Mouse (Mus musculus): ENCODE measurements at regions not wholly inside any gene's neighbourhood (a gene's known extent, or its start where the extent isn't known, plus 50 kb on each side); places are given as distances from the start of the nearest gene placed in this dataset.

- 95% methylated on average over 8 of the region's 8 CpGs for WGBS
These were observed 273.0 kb downstream of the Gm28710 start for GRCm38 (mm10) chr5:17064565-17064964.

GRCm38 (mm10) chr5:17080405-17080804 lies 288.8 kb downstream of the Gm28710 start:
- H3K9me3 ChIP-seq (ENCODE audit: low read length): no peaks in the 10 kb centered on the region
- ATAC-seq (ENCODE audit: low FRiP score): no peak
- no peak overlapping the region for H3K9ac ChIP-seq (replicated peaks; ENCODE audit: low read length, poor library complexity, severe bottlenecking)
- WGBS: 75% methylated on average over 1 of the region's 1 CpGs
- TF ChIP-seq CTCF (IDR thresholded peaks at IDR 0.05): no peak
- no peak for DNase-seq (ENCODE audit: low spot score)
- H3K27me3 ChIP-seq (ENCODE audit: insufficient read depth, low read length): no peaks in the 10 kb centered on the region
- no peak overlapping the region for H3K27ac ChIP-seq (ENCODE audit: low read depth, low read length)
- H3K4me3 ChIP-seq (ENCODE audit: low read depth, low read length): no peak overlapping the region
- H3K4me2 ChIP-seq (ENCODE audit: low read depth, low read length, poor library complexity, severe bottlenecking): no peak overlapping the region
- no peaks in the 10 kb centered on the region for H3K4me1 ChIP-seq (ENCODE audit: insufficient read depth, low read length)
- H3K36me3 ChIP-seq (ENCODE audit: insufficient read depth, low read length): no peaks in the 10 kb centered on the region

More at GRCm38 (mm10) chr5:17064565-17064964, 273.0 kb downstream of the Gm28710 start:
- Histone ChIP-seq H3K27ac (ENCODE audit: low read depth, low read length) (no peak overlapping the region), H3K9me3 (ENCODE audit: low read length) (no peaks in the 10 kb centered on the region), H3K27me3 (ENCODE audit: insufficient read depth, low read length) (no peaks in the 10 kb centered on the region), H3K4me3 (ENCODE audit: low read depth, low read length) (no peak overlapping the region), H3K9ac (replicated peaks; ENCODE audit: low read length, poor library complexity, severe bottlenecking) (no peak overlapping the region), H3K4me2 (ENCODE audit: low read depth, low read length, poor library complexity, severe bottlenecking) (no peak overlapping the region), H3K4me1 (ENCODE audit: insufficient read depth, low read length) (no peaks in the 10 kb centered on the region), H3K36me3 (ENCODE audit: insufficient read depth, low read length) (no peaks in the 10 kb centered on the region)
- DNase-seq (ENCODE audit: low spot score) (no peak), ATAC-seq (ENCODE audit: low FRiP score) (no peak)
- TF ChIP-seq CTCF (IDR thresholded peaks at IDR 0.05): no peak

GRCm38 (mm10) chr5:17111556-17111955 lies 261.4 kb upstream of the Speer4f2 start:
- Histone ChIP-seq H3K4me1 (ENCODE audit: insufficient read depth, low read length) (no peaks in the 10 kb centered on the region), H3K9me3 (ENCODE audit: low read length) (no peaks in the 10 kb centered on the region), H3K9ac (replicated peaks; ENCODE audit: low read length, poor library complexity, severe bottlenecking) (no peak overlapping the region), H3K36me3 (ENCODE audit: insufficient read depth, low read length) (no peaks in the 10 kb centered on the region), H3K27ac (ENCODE audit: low read depth, low read length) (no peak overlapping the region), H3K27me3 (ENCODE audit: insufficient read depth, low read length) (no peaks in the 10 kb centered on the region), H3K4me2 (ENCODE audit: low read depth, low read length, poor library complexity, severe bottlenecking) (no peak overlapping the region), H3K4me3 (ENCODE audit: low read depth, low read length) (no peak overlapping the region)
- 94% methylated on average over 1 of the region's 1 CpGs for WGBS
- ATAC-seq (ENCODE audit: low FRiP score): no peak
- DNase-seq (ENCODE audit: low spot score): no peak
- TF ChIP-seq CTCF (IDR thresholded peaks at IDR 0.05): no peak

- no peak overlapping the region for H3K4me2 ChIP-seq (ENCODE audit: low read depth, low read length, poor library complexity, severe bottlenecking)
- WGBS: 52% methylated on average over 2 of the region's 2 CpGs
- H3K4me3 ChIP-seq (ENCODE audit: low read depth, low read length): no peak overlapping the region
- no peaks in the 10 kb centered on the region for H3K9me3 ChIP-seq (ENCODE audit: low read length)
- no peak overlapping the region for H3K9ac ChIP-seq (replicated peaks; ENCODE audit: low read length, poor library complexity, severe bottlenecking)
- ATAC-seq (ENCODE audit: low FRiP score): no peak
- no peaks in the 10 kb centered on the region for H3K36me3 ChIP-seq (ENCODE audit: insufficient read depth, low read length)
- no peaks in the 10 kb centered on the region for H3K27me3 ChIP-seq (ENCODE audit: insufficient read depth, low read length)
- H3K27ac ChIP-seq (ENCODE audit: low read depth, low read length): no peak overlapping the region
- H3K4me1 ChIP-seq (ENCODE audit: insufficient read depth, low read length): no peaks in the 10 kb centered on the region
- DNase-seq (ENCODE audit: low spot score): no peak
- peak; percentile 34 for TF ChIP-seq CTCF (IDR thresholded peaks at IDR 0.05)
These were observed 261.0 kb upstream of the Speer4f2 start for GRCm38 (mm10) chr5:17112026-17112425.

- ATAC-seq (ENCODE audit: low FRiP score) (no peak), DNase-seq (ENCODE audit: low spot score) (no peak)
- Histone ChIP-seq H3K9ac (replicated peaks; ENCODE audit: low read length, poor library complexity, severe bottlenecking) (no peak overlapping the region), H3K9me3 (ENCODE audit: low read length) (no peaks in the 10 kb centered on the region), H3K36me3 (ENCODE audit: insufficient read depth, low read length) (no peaks in the 10 kb centered on the region), H3K27ac (ENCODE audit: low read depth, low read length) (no peak overlapping the region), H3K4me2 (ENCODE audit: low read depth, low read length, poor library complexity, severe bottlenecking) (no peak overlapping the region), H3K4me1 (ENCODE audit: insufficient read depth, low read length) (no peaks in the 10 kb centered on the region), H3K4me3 (ENCODE audit: low read depth, low read length) (no peak overlapping the region), H3K27me3 (ENCODE audit: insufficient read depth, low read length) (no peaks in the 10 kb centered on the region)
- WGBS: 91% methylated on average over 3 of the region's 3 CpGs
- TF ChIP-seq CTCF (IDR thresholded peaks at IDR 0.05): no peak
These were observed 257.9 kb upstream of the Speer4f2 start for GRCm38 (mm10) chr5:17115035-17115434.

GRCm38 (mm10) chr5:17116072-17116471 lies 256.9 kb upstream of the Speer4f2 start:
- TF ChIP-seq CTCF (IDR thresholded peaks at IDR 0.05): no peak
- Histone ChIP-seq H3K27ac (ENCODE audit: low read depth, low read length) (no peak overlapping the region), H3K4me1 (ENCODE audit: insufficient read depth, low read length) (no peaks in the 10 kb centered on the region), H3K9me3 (ENCODE audit: low read length) (no peaks in the 10 kb centered on the region), H3K4me2 (ENCODE audit: low read depth, low read length, poor library complexity, severe bottlenecking) (no peak overlapping the region), H3K4me3 (ENCODE audit: low read depth, low read length) (no peak overlapping the region), H3K9ac (replicated peaks; ENCODE audit: low read length, poor library complexity, severe bottlenecking) (no peak overlapping the region), H3K36me3 (ENCODE audit: insufficient read depth, low read length) (no peaks in the 10 kb centered on the region), H3K27me3 (ENCODE audit: insufficient read depth, low read length) (no peaks in the 10 kb centered on the region)
- 73% methylated on average over 3 of the region's 3 CpGs for WGBS
- no peak for ATAC-seq (ENCODE audit: low FRiP score)
- DNase-seq (ENCODE audit: low spot score): no peak

All from midbrain, postnatal 0 days (tissue).